Mouse (Mus musculus) heart, adult 2 months (tissue): Measurements from ENCODE around the gene 1810062G17Rik.

ENCODE experiments used
- CTCF ChIP-seq: fragments of 200-600 bp; IDR thresholded peaks from 2 replicates; pipeline ENCODE4 v1.8.1; 2022; ENCODE audit warnings: antibody characterized with exemption, mild to moderate bottlenecking, moderate library complexity
- EP300 ChIP-seq: fragments of 200-500 bp; IDR thresholded peaks from 2 replicates; pipeline ENCODE4 v1.6.1; 2011; ENCODE audit warnings: low read depth, low read length, control low read depth; ENCODE audit not compliant: insufficient read depth
- POLR2A ChIP-seq: fragments of 200-500 bp; IDR thresholded peaks from 2 replicates; pipeline ENCODE4 v1.6.1; 2011; ENCODE audit warnings: mild to moderate bottlenecking, low read depth, low read length, control low read depth; ENCODE audit not compliant: insufficient read depth

DNA sequence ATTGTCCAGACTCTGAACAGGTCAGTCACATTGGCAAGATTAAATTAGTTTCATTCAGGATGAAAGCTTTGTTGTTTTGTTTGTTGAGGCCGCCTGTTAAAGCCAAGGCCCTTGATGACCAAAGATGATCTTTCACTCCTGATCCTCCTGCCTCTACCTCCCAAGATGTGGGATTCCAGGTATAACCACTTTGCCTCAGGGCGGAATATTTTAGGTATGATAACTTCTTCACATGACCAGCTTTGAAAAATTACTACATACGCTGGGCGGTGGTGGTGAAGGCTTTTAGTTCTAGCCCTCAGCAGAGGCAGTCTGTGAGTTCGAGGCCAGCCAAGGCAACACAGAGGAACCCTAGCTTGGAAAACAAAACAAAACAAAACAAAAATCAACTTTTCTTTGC, 1.3 kb upstream of the 1810062G17Rik start:
- no peak for TF ChIP-seq CTCF
- TF ChIP-seq POLR2A = no peak
- TF ChIP-seq EP300 = no peak
